Mouse (Mus musculus) kidney, embryonic 14.5 days (tissue): ENCODE data around the gene Adgrf5. TPM values are rescaled to one million over a fixed set of nuclear protein-coding genes. Genes with fewer than 3 reads are reported as not detected.

ENCODE experiments used
- polyA plus RNA-seq: library from polyadenylated mRNA; unstranded; fragments of >200 nt; fragmentation: Nextera tagmentation; extraction: Ambion mirVana; gene quantifications from 2 replicates; pipeline ENCODE4 v1.2.1, GENCODE M21; 2014

The Adgrf5 gene
- polyA plus RNA-seq, 1 experiment from 2014 or later = 16.2 TPM

Other genes with a start within 250 kb of the Adgrf5 start
- 0.24 and 0.49 TPM in 2 replicates for gene Adgrf1, start 90.1 kb upstream of the Adgrf5 start, polyA plus RNA-seq
- 6.0 and 12.8 TPM in 2 replicates for gene Mep1a, start 142.4 kb downstream of the Adgrf5 start, polyA plus RNA-seq
- gene Ankrd66, start 183.2 kb downstream of the Adgrf5 start, polyA plus RNA-seq = 0.39 and 0.60 TPM in 2 replicates
- 73.1 and 75.2 TPM in 2 replicates for gene Pla2g7, start 207.6 kb downstream of the Adgrf5 start, polyA plus RNA-seq